In the genomic region with DNA sequence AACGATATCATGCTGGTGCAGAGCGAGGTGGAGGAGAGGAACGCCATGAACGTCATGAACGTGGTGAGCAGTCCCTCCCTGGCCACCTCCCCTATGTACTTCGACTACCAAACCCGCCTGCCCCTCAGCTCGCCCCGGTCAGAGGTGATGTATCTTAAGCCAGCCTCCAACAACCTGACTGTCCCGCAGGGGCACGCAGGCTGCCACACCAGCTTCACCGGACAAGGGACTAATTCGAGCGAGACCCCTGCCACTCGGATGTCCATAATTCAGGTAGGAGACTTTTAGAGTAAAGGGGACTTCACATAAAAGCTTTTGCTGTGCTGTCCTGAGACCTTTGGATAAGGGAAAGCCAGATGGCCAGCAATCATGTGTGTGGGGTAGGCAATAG, we compare ENCODE assay signal across 8 mouse cellular contexts. TPM values are rescaled to one million over a fixed set of nuclear protein-coding genes. Genes with fewer than 3 reads are reported as not detected.
DNase-seq lines count a peak whose midpoint lies in the region; ATAC-seq lines count a peak whose summit lies in the region.

No protein-coding gene starts in this region.

- H3K4me1 ChIP-seq in lung, embryonic 15.5 days, result peaks cover 31% of the 10 kb centered on the region
- H3K4me1 ChIP-seq in limb, embryonic 11.5 days (ENCODE audit: control insufficient read depth, insufficient read depth, low read length), result no peaks in the 10 kb centered on the region
- peaks cover 17% of the 10 kb centered on the region for H3K4me1 ChIP-seq in stomach, embryonic 15.5 days

- H3K4me2 ChIP-seq in lung, embryonic 15.5 days, result peak overlapping the region; percentile 92
- peak overlapping the region; percentile 74 for H3K4me2 ChIP-seq in limb, embryonic 11.5 days (ENCODE audit: low read depth, severe bottlenecking)
- peak overlapping the region; percentile 91 for H3K4me2 ChIP-seq in stomach, embryonic 15.5 days

- no peak overlapping the region for H3K27ac ChIP-seq in lung, embryonic 15.5 days
- no peak overlapping the region for H3K27ac ChIP-seq in limb, embryonic 11.5 days (replicated peaks; ENCODE audit: low read depth, low read length)
- no peak overlapping the region for H3K27ac ChIP-seq in stomach, embryonic 15.5 days

- peaks cover 28% of the 10 kb centered on the region for H3K27me3 ChIP-seq in lung, embryonic 15.5 days
- H3K27me3 ChIP-seq in limb, embryonic 11.5 days (ENCODE audit: control insufficient read depth, insufficient read depth, low read length), result peaks cover 28% of the 10 kb centered on the region
- peaks cover 31% of the 10 kb centered on the region for H3K27me3 ChIP-seq in stomach, embryonic 15.5 days (replicated peaks)

- H3K9me3 ChIP-seq in lung, embryonic 15.5 days, result no peaks in the 10 kb centered on the region
- no peaks in the 10 kb centered on the region for H3K9me3 ChIP-seq in limb, embryonic 11.5 days (ENCODE audit: control insufficient read depth, low read length)
- H3K9me3 ChIP-seq in stomach, embryonic 15.5 days, result no peaks in the 10 kb centered on the region

- 7% methylated on average over 15 of the region's 15 CpGs for WGBS in lung, embryonic 15.5 days
- WGBS in limb, embryonic 11.5 days, result under 1% methylated on average over 15 of the region's 15 CpGs
- 5% methylated on average over 15 of the region's 15 CpGs for WGBS in stomach, embryonic 15.5 days

- intact Hi-C loops in heart, postnatal 25 days (cut with DNase I), result loop anchor here (5.0 to 10.0 kb wide), 2 partner anchors 84 to 1856 kb away; no protein-coding TSS in a partner anchor

- no peak for ATAC-seq in lung, embryonic 15.5 days (ENCODE audit: borderline replicate concordance, extremely low read depth, low FRiP score, low TSS enrichment)
- ATAC-seq in limb, embryonic 11.5 days (ENCODE audit: insufficient number of reproducible peaks, low FRiP score, low TSS enrichment, low read depth), result no peak
- no peak for ATAC-seq in stomach, embryonic 15.5 days (ENCODE audit: insufficient read depth, low FRiP score, low read depth)

- H3K4me3 ChIP-seq in lung, embryonic 15.5 days, result peak overlapping the region; percentile 59
- H3K4me3 ChIP-seq in limb, embryonic 11.5 days (ENCODE audit: low read depth, low read length), result peak overlapping the region; percentile 54
- peak overlapping the region; percentile 55 for H3K4me3 ChIP-seq in stomach, embryonic 15.5 days (replicated peaks)

- DNase-seq in lung, postnatal 10 days, result no peak
- DNase-seq in heart, postnatal 25 days (ENCODE audit: low spot score), result peak; percentile 1
- peak; percentile 31 for DNase-seq in limb, embryonic 11.5 days (ENCODE audit: low spot score)
- DNase-seq in adipocyte (ENCODE audit: low spot score), result no peak
- DNase-seq in urinary bladder, postnatal 25 days (ENCODE audit: low spot score), result no peak
- DNase-seq in retina, embryonic 14.5 days (ENCODE audit: low spot score), result no peak

- H3K36me3 ChIP-seq in lung, embryonic 15.5 days, result no peaks in the 10 kb centered on the region
- no peaks in the 10 kb centered on the region for H3K36me3 ChIP-seq in limb, embryonic 11.5 days (ENCODE audit: control insufficient read depth, insufficient read depth, low read length)
- H3K36me3 ChIP-seq in stomach, embryonic 15.5 days, result no peaks in the 10 kb centered on the region

- H3K9ac ChIP-seq in lung, embryonic 15.5 days, result peak overlapping the region; percentile 34; the same call in 1 of the 2 replicates
- H3K9ac ChIP-seq in limb, embryonic 11.5 days (ENCODE audit: low read length), result no peak overlapping the region
- H3K9ac ChIP-seq in stomach, embryonic 15.5 days, result no peak overlapping the region

RNA-seq across cellular contexts. Expression of a gene that starts 5.0 kb away (rescaled TPM):
- polyA plus RNA-seq in lung, embryonic 15.5 days (2015; fragmentation: Nextera tagmentation; extraction: Ambion mirVana), result 16.3 and 18.8 TPM in 2 replicates
- 1 to 10 TPM; 3.3 to 4.4 TPM for total RNA-seq in heart, postnatal 25 days (2021)
- polyA plus RNA-seq in limb, embryonic 11.5 days (2014; fragmentation: Nextera tagmentation; extraction: Ambion mirVana), result 6.4 and 6.6 TPM in 2 replicates
- 6.2 and 6.6 TPM in 2 replicates for polyA plus RNA-seq in stomach, embryonic 15.5 days (2015; fragmentation: Nextera tagmentation; extraction: Ambion mirVana)

Comparison
In these comparisons a context has a peak if more than half of its experiments do, and no peak if none do; other contexts are left out.
1. DNase-seq: peak in heart, postnatal 25 days (single experiment) and limb, embryonic 11.5 days (single experiment); none in lung, postnatal 10 days (single experiment), adipocyte (single experiment), urinary bladder, postnatal 25 days (single experiment) and retina, embryonic 14.5 days (single experiment).
2. Peak in every context shown above with its lines, with median percentiles within 50 percentile points of each other: H3K4me2 ChIP-seq and H3K4me3 ChIP-seq.